Mouse (Mus musculus) MEL (cell line): ENCODE data around the gene Dhx15. TPM values are rescaled to one million over a fixed set of nuclear protein-coding genes. Genes with fewer than 3 reads are reported as not detected.

Source experiments
- DNase-seq: peaks from one replicate; pipeline ENCODE4 v3.0.0; 2011; ENCODE audit warnings: low read depth, low spot score
- H3K27ac ChIP-seq: 2 replicates; pipeline ENCODE4 v1.5.1; 2012; ENCODE audit warnings: low read depth, mild to moderate bottlenecking, control low read depth, low read length, moderate library complexity; ENCODE audit not compliant: control insufficient read depth
- H3K27me3 ChIP-seq, 2 experiments: fragments of 150-350 bp in 1 of 2; sonication (generic) in 1 of 2; 2 replicates each; pipeline ENCODE4 v1.6.1; 2012; ENCODE audit warnings: low read length in 2 of 2, mild to moderate bottlenecking in 2 of 2, improper control_type of control experiment in 1 of 2, moderate library complexity in 1 of 2; ENCODE audit not compliant: insufficient read depth in 2 of 2, control insufficient read depth in 1 of 2
- H3K36me3 ChIP-seq, 2 experiments: 2 replicates each; pipeline ENCODE4 v1.6.1; 2012 to 2014; ENCODE audit warnings: low read length in 2 of 2, improper control_type of control experiment in 1 of 2, inconsistent platforms in 1 of 2, mild to moderate bottlenecking in 1 of 2; ENCODE audit not compliant: insufficient read depth in 2 of 2, control insufficient read depth in 1 of 2
- H3K4me1 ChIP-seq, 2 experiments: fragments of 150-350 bp in 1 of 2; sonication (generic) in 1 of 2; 2 replicates each; pipeline ENCODE4 v1.6.1; 2012; ENCODE audit warnings: low read length in 2 of 2, improper control_type of control experiment in 1 of 2, mild to moderate bottlenecking in 1 of 2; ENCODE audit not compliant: insufficient read depth in 2 of 2, control insufficient read depth in 1 of 2
- H3K4me3 ChIP-seq, 2 experiments: fragments of 150-350 bp in 1 of 2; sonication (generic) in 1 of 2; 2 replicates each; pipeline ENCODE4 v1.5.1; 2012; ENCODE audit warnings: low read depth in 2 of 2, low read length in 2 of 2, mild to moderate bottlenecking in 2 of 2, moderate library complexity in 2 of 2, control low read depth in 1 of 2, improper control_type of control experiment in 1 of 2; ENCODE audit not compliant: control insufficient read depth in 1 of 2, insufficient read depth in 1 of 2
- H3K79me2 ChIP-seq: 2 replicates; pipeline ENCODE4 v1.6.1; 2012; ENCODE audit warnings: mild to moderate bottlenecking, low read length, moderate library complexity; ENCODE audit not compliant: control insufficient read depth, poor library complexity, insufficient read depth
- H3K9ac ChIP-seq: 2 replicates; pipeline ENCODE4 v1.6.1; 2012; ENCODE audit warnings: low read depth, mild to moderate bottlenecking, control low read depth, low read length, moderate library complexity; ENCODE audit not compliant: control insufficient read depth, poor library complexity, severe bottlenecking
- H3K9me3 ChIP-seq: fragments of 150-350 bp; sonication (generic); replicated peaks from 2 replicates; pipeline ENCODE4 v1.6.1; 2012; ENCODE audit warnings: mild to moderate bottlenecking, low read length, improper control_type of control experiment, moderate library complexity; ENCODE audit not compliant: insufficient read depth
- BHLHE40 ChIP-seq: IDR thresholded peaks from 2 replicates; pipeline ENCODE4 v1.6.1; 2012; ENCODE audit warnings: low read depth, mild to moderate bottlenecking, inconsistent platforms, low read length, improper control_type of control experiment, borderline replicate concordance
- CHD2 ChIP-seq: IDR thresholded peaks from 2 replicates; pipeline ENCODE4 v1.6.1; 2011; ENCODE audit warnings: low read length, improper control_type of control experiment
- EP300 ChIP-seq, 2 experiments: IDR thresholded peaks; 2 replicates each; pipeline ENCODE4 v1.6.1; 2011; ENCODE audit warnings: improper control_type of control experiment in 2 of 2, low read length in 2 of 2, low read depth in 1 of 2, mild to moderate bottlenecking in 1 of 2
- ETS1 ChIP-seq: IDR thresholded peaks from 2 replicates; pipeline ENCODE4 v1.6.1; 2012; ENCODE audit warnings: low read depth, mild to moderate bottlenecking, inconsistent platforms, low read length, improper control_type of control experiment, moderate library complexity
- HCFC1 ChIP-seq: IDR thresholded peaks from 2 replicates; pipeline ENCODE4 v1.6.1; 2012; ENCODE audit warnings: low read depth, mild to moderate bottlenecking, inconsistent platforms, low read length, improper control_type of control experiment, moderate library complexity
- JUND ChIP-seq: IDR thresholded peaks from 2 replicates; pipeline ENCODE4 v1.6.1; 2011; ENCODE audit warnings: low read depth, mild to moderate bottlenecking, improper control_type of control experiment, low read length
- KAT2A ChIP-seq: conservative IDR thresholded peaks from 2 replicates; pipeline ENCODE4 v1.6.1; 2012; ENCODE audit warnings: low read depth, low read length, improper control_type of control experiment, inconsistent platforms
- MAX ChIP-seq: IDR thresholded peaks from 2 replicates; pipeline ENCODE4 v1.6.1; 2011; ENCODE audit warnings: low read length, improper control_type of control experiment
- MEF2A ChIP-seq: IDR thresholded peaks from 2 replicates; pipeline ENCODE4 v1.6.1; 2014; ENCODE audit warnings: low read depth, mild to moderate bottlenecking, inconsistent platforms, low read length, improper control_type of control experiment; ENCODE audit not compliant: poor library complexity, insufficient replicate concordance, severe bottlenecking; ENCODE audit errors: extremely low read depth
- MXI1 ChIP-seq: IDR thresholded peaks from 2 replicates; pipeline ENCODE4 v1.6.1; 2011; ENCODE audit warnings: mild to moderate bottlenecking, low read depth, low read length, improper control_type of control experiment
- MYC ChIP-seq: IDR thresholded peaks from 2 replicates; pipeline ENCODE4 v1.6.1; 2011; ENCODE audit warnings: low read depth, mild to moderate bottlenecking, low read length, improper control_type of control experiment, moderate library complexity
- NRF1 ChIP-seq: IDR thresholded peaks from 2 replicates; pipeline ENCODE4 v1.6.1; 2014; ENCODE audit warnings: low read depth, mild to moderate bottlenecking, inconsistent platforms, low read length, improper control_type of control experiment, moderate library complexity; ENCODE audit not compliant: poor library complexity, insufficient read depth, severe bottlenecking
- POLR2AphosphoS5 ChIP-seq: IDR thresholded peaks from 2 replicates; pipeline ENCODE4 v1.6.1; 2012; ENCODE audit warnings: low read depth, borderline replicate concordance, mild to moderate bottlenecking, inconsistent platforms, low read length, moderate library complexity, mixed read lengths
- SIN3A ChIP-seq: IDR thresholded peaks from 2 replicates; pipeline ENCODE4 v1.6.1; 2012; ENCODE audit warnings: low read length, improper control_type of control experiment, inconsistent platforms
- SMC3 ChIP-seq: IDR thresholded peaks from 2 replicates; pipeline ENCODE4 v1.6.1; 2011; ENCODE audit warnings: low read depth, low read length, improper control_type of control experiment
- TAL1 ChIP-seq: IDR thresholded peaks from 2 replicates; pipeline ENCODE4 v1.6.1; 2012; ENCODE audit warnings: mild to moderate bottlenecking, inconsistent platforms, low read length, moderate library complexity, mixed read lengths
- TBP ChIP-seq: IDR thresholded peaks from 2 replicates; pipeline ENCODE4 v1.8.0; 2011; ENCODE audit warnings: low read depth, low read length, improper control_type of control experiment
- TCF12 ChIP-seq: IDR thresholded peaks from 2 replicates; pipeline ENCODE4 v1.6.1; 2014; ENCODE audit warnings: low read depth, mild to moderate bottlenecking, inconsistent platforms, low read length, improper control_type of control experiment, moderate library complexity
- UBTF ChIP-seq: IDR thresholded peaks from 2 replicates; pipeline ENCODE4 v1.6.1; 2012; ENCODE audit warnings: low read depth, mild to moderate bottlenecking, inconsistent platforms, low read length, improper control_type of control experiment, moderate library complexity, borderline replicate concordance; ENCODE audit not compliant: insufficient read depth
- ZMIZ1 ChIP-seq: IDR thresholded peaks from 2 replicates; pipeline ENCODE4 v1.6.1; 2012; ENCODE audit warnings: low read depth, mild to moderate bottlenecking, inconsistent platforms, low read length, improper control_type of control experiment, moderate library complexity
- ZNF384 ChIP-seq: IDR thresholded peaks from 2 replicates; pipeline ENCODE4 v1.6.1; 2012; ENCODE audit warnings: low read depth, mild to moderate bottlenecking, inconsistent platforms, low read length, improper control_type of control experiment
- polyA plus RNA-seq, 2 experiments: library from polyadenylated mRNA; stranded (reverse) in 1 of 2; unstranded in 1 of 2; fragments of >175 nt in 1 of 2; fragments of >200 nt in 1 of 2; gene quantifications; 2 replicates each; pipeline versions ENCODE4 v1.2.1 to v1.2.4; 2012; ENCODE audit warnings: low replicate concordance in 2 of 2, low read depth in 1 of 2; ENCODE audit not compliant: insufficient read length in 2 of 2, insufficient read depth in 1 of 2, missing spikeins in 1 of 2
- total RNA-seq: library from RNA; depleted of rRNA; stranded (reverse); fragments of 300-350 nt; gene quantifications from 2 replicates; pipeline ENCODE4 v1.2.3, GENCODE M21; 2012

Dhx15 gene
- total and polyA plus RNA-seq, 3 experiments = 153 to 348 (median 309) TPM

- no peaks in the 10 kb centered on the region for H3K9me3 ChIP-seq
- no peak for TF ChIP-seq EP300 (IDR thresholded peaks at IDR 0.05; ENCODE audit: low read depth in 1 of 2, low read length in 2 of 2)
- no peak for TF ChIP-seq SMC3
- TF ChIP-seq ZNF384 = no peak
- no peak for TF ChIP-seq POLR2AphosphoS5
- no peak for TF ChIP-seq KAT2A
- TF ChIP-seq ETS1 = no peak
- no peak for TF ChIP-seq TBP
- no peak for TF ChIP-seq MAX
Observed at GRCm38 (mm10) chr5:52233891-52234290, 43.6 kb upstream of the Dhx15 start.

GRCm38 (mm10) chr5:52232611-52233010 is 42.3 kb upstream of the Dhx15 start:
- peaks cover 0 to under 1% of the 10 kb centered on the region in 2 experiments; a peak in 1 of 4 replicates for H3K4me1 ChIP-seq
- H3K4me3 ChIP-seq = no peak overlapping the region
- H3K9ac ChIP-seq = no peak overlapping the region
- no peaks in the 10 kb centered on the region for H3K9me3 ChIP-seq
- TF ChIP-seq NRF1 (no peak), TAL1 (no peak), HCFC1 (no peak), CHD2 (no peak), UBTF (no peak), MXI1 (no peak), KAT2A (no peak), JUND (no peak), TCF12 (no peak), SIN3A (no peak), POLR2AphosphoS5 (no peak), MYC (no peak), ZMIZ1 (no peak), BHLHE40 (no peak), MEF2A (no peak)
- no peaks in the 10 kb centered on the region for H3K79me2 ChIP-seq
- no peak overlapping the region for H3K27ac ChIP-seq
- H3K27me3 ChIP-seq = no peaks in the 10 kb centered on the region
- no peak for DNase-seq
- H3K36me3 ChIP-seq = no peaks in the 10 kb centered on the region; a peak in 1 of 4 replicates

More at GRCm38 (mm10) chr5:52233891-52234290, 43.6 kb upstream of the Dhx15 start:
- Histone ChIP-seq H3K4me3 (no peak overlapping the region), H3K27ac (no peak overlapping the region), H3K79me2 (no peaks in the 10 kb centered on the region), H3K36me3 (peaks cover 0 to 10% of the 10 kb centered on the region in 2 experiments; a peak in 2 of 4 replicates), H3K27me3 (no peaks in the 10 kb centered on the region), H3K9ac (no peak overlapping the region), H3K4me1 (peaks cover 6 to 12% of the 10 kb centered on the region in 2 experiments)
- peak; percentile 50 for DNase-seq
